Mouse (Mus musculus): ENCODE measurements at regions not wholly inside any gene's neighbourhood (a gene's known extent, or its start where the extent isn't known, plus 50 kb on each side); places are given as distances from the start of the nearest gene placed in this dataset.
A peak's percentile ranks its signal among the peaks of the same experiment; 100 is the strongest.

GRCm38 (mm10) chr12:16268621-16269165 lies 342.1 kb downstream of the Lpin1 start:
- DNase-seq (ENCODE audit: low spot score in 2 of 2): no peak

- DNase-seq (ENCODE audit: low spot score in 2 of 2): no peak
These were observed 349.3 kb downstream of the Lpin1 start for GRCm38 (mm10) chr12:16261465-16261864.

- DNase-seq (ENCODE audit: low spot score in 2 of 2): no peak
These were observed 349.8 kb downstream of the Lpin1 start for GRCm38 (mm10) chr12:16260981-16261380.

- DNase-seq (ENCODE audit: low spot score in 2 of 2): no peak
These were observed 350.3 kb downstream of the Lpin1 start for GRCm38 (mm10) chr12:16260501-16260900.

GRCm38 (mm10) chr12:16250621-16251020 lies 360.1 kb downstream of the Lpin1 start:
- no peak for DNase-seq (ENCODE audit: low spot score in 2 of 2)

GRCm38 (mm10) chr12:16250096-16250495 lies 360.7 kb downstream of the Lpin1 start:
- no peak for DNase-seq (ENCODE audit: low spot score in 2 of 2)

- no peak for DNase-seq (ENCODE audit: low spot score in 2 of 2)
These were observed 371.0 kb downstream of the Lpin1 start for GRCm38 (mm10) chr12:16239792-16240191.

- DNase-seq (ENCODE audit: low spot score in 2 of 2): no peak
These were observed 373.3 kb downstream of the Lpin1 start for GRCm38 (mm10) chr12:16237498-16237897.

- DNase-seq (ENCODE audit: low spot score in 2 of 2): no peak
These were observed 377.2 kb downstream of the Lpin1 start for GRCm38 (mm10) chr12:16233559-16233958.

- no peak for DNase-seq (ENCODE audit: low spot score in 2 of 2)
These were observed 377.9 kb downstream of the Lpin1 start for GRCm38 (mm10) chr12:16232828-16233227.

- no peak for DNase-seq (ENCODE audit: low spot score in 2 of 2)
These were observed 378.7 kb downstream of the Lpin1 start for GRCm38 (mm10) chr12:16232051-16232450.

- DNase-seq (ENCODE audit: low spot score in 2 of 2): peak; percentile 32
These were observed 379.7 kb downstream of the Lpin1 start for GRCm38 (mm10) chr12:16231093-16231492.

GRCm38 (mm10) chr12:16225428-16225827 lies 385.3 kb downstream of the Lpin1 start:
- no peak for DNase-seq (ENCODE audit: low spot score in 2 of 2)

- DNase-seq (ENCODE audit: low spot score in 2 of 2): no peak
These were observed 387.8 kb downstream of the Lpin1 start for GRCm38 (mm10) chr12:16222836-16223450.

- DNase-seq (ENCODE audit: low spot score in 2 of 2): no peak
These were observed 388.6 kb downstream of the Lpin1 start for GRCm38 (mm10) chr12:16222205-16222604.

GRCm38 (mm10) chr12:16221142-16221541 lies 389.6 kb downstream of the Lpin1 start:
- no peak for DNase-seq (ENCODE audit: low spot score in 2 of 2)

- no peak for DNase-seq (ENCODE audit: low spot score in 2 of 2)
These were observed 390.2 kb downstream of the Lpin1 start for GRCm38 (mm10) chr12:16220561-16220960.

- no peak for DNase-seq (ENCODE audit: low spot score in 2 of 2)
These were observed 391.9 kb downstream of the Lpin1 start for GRCm38 (mm10) chr12:16218906-16219305.

GRCm38 (mm10) chr12:16210553-16210952 lies 393.8 kb upstream of the Trib2 start:
- no peak for DNase-seq (ENCODE audit: low spot score in 2 of 2)

- DNase-seq (ENCODE audit: low spot score in 2 of 2): no peak
These were observed 393.4 kb upstream of the Trib2 start for GRCm38 (mm10) chr12:16210111-16210510.

- no peak for DNase-seq (ENCODE audit: low spot score in 2 of 2)
These were observed 388.2 kb upstream of the Trib2 start for GRCm38 (mm10) chr12:16204941-16205340.

GRCm38 (mm10) chr12:16196917-16197316 lies 380.2 kb upstream of the Trib2 start:
- no peak for DNase-seq (ENCODE audit: low spot score in 2 of 2)

- DNase-seq (ENCODE audit: low spot score in 2 of 2): no peak
These were observed 375.2 kb upstream of the Trib2 start for GRCm38 (mm10) chr12:16191803-16192389.
